Mouse (Mus musculus) G1E (cell line): ENCODE data around the gene Ccdc182. TPM values are rescaled to one million over a fixed set of nuclear protein-coding genes. Genes with fewer than 3 reads are reported as not detected.

ENCODE experiments used
- ATAC-seq: 2 replicates; pipeline ENCODE4 v1.8.0; 2016; ENCODE audit warnings: mild to moderate bottlenecking; ENCODE audit not compliant: insufficient number of reproducible peaks, poor library complexity, low FRiP score, severe bottlenecking; ENCODE audit errors: extremely low read depth
- DNase-seq: peaks from one replicate; pipeline ENCODE4 v3.0.0; 2012; ENCODE audit warnings: low spot score
- H3K27me3 ChIP-seq: 2 replicates; pipeline ENCODE4 v1.6.1; 2012; ENCODE audit warnings: mild to moderate bottlenecking, low read length, inconsistent platforms; ENCODE audit not compliant: insufficient read depth
- H3K36me3 ChIP-seq: replicated peaks from 2 replicates; pipeline ENCODE3; 2012; ENCODE audit warnings: mild to moderate bottlenecking, inconsistent platforms
- H3K4me1 ChIP-seq: 2 replicates; pipeline ENCODE4 v1.6.1; 2012; ENCODE audit warnings: low read depth, low read length, inconsistent platforms, mixed read lengths; ENCODE audit not compliant: insufficient read depth
- H3K4me3 ChIP-seq: 2 replicates; pipeline ENCODE4 v1.5.1; 2012; ENCODE audit warnings: low read depth, mild to moderate bottlenecking, inconsistent platforms, low read length, moderate library complexity, mixed read lengths
- H3K9me3 ChIP-seq: replicated peaks from 2 replicates; pipeline ENCODE4 v1.6.1; 2012; ENCODE audit warnings: inconsistent platforms
- CTCF ChIP-seq: IDR thresholded peaks from 2 replicates; pipeline ENCODE4 v1.5.1; 2012; ENCODE audit warnings: low read depth, low read length, inconsistent platforms, mixed read lengths
- GATA1 ChIP-seq: IDR thresholded peaks from 2 replicates; pipeline ENCODE4 v1.6.1; 2012; ENCODE audit warnings: borderline replicate concordance, low read length, inconsistent platforms, mixed read lengths
- GATA2 ChIP-seq: IDR thresholded peaks from 2 replicates; pipeline ENCODE4 v1.6.1; 2012; ENCODE audit warnings: low read depth, low read length, inconsistent platforms, borderline replicate concordance
- POLR2AphosphoS5 ChIP-seq: IDR thresholded peaks from 2 replicates; pipeline ENCODE4 v1.6.1; 2012; ENCODE audit warnings: low read depth, low read length, inconsistent platforms; ENCODE audit not compliant: insufficient replicate concordance
- TAL1 ChIP-seq: conservative IDR thresholded peaks from 2 replicates; pipeline ENCODE4 v1.6.1; 2012; ENCODE audit warnings: low read depth, low read length, inconsistent platforms, mixed read lengths
- polyA plus RNA-seq: library from polyadenylated mRNA; stranded (reverse); fragments of >175 nt; gene quantifications from 2 replicates; pipeline ENCODE4 v1.2.3, GENCODE M21; 2012
- total RNA-seq, 2 experiments: library from RNA; stranded (forward) in 1 of 2; stranded (reverse) in 1 of 2; fragments of 200-1000 nt in 1 of 2; fragments of >200 nt in 1 of 2; fragmentation: Nextera tagmentation in 1 of 2; gene quantifications; 2 replicates each; pipeline ENCODE4 v1.2.3; 2014 to 2017

Gene Ccdc182
- total and polyA plus RNA-seq, 3 experiments = not detected

- DNase-seq = no peak
- no peak for ATAC-seq
- Histone ChIP-seq H3K27me3 (peaks cover 34% of the 10 kb centered on the region), H3K4me3 (no peak overlapping the region), H3K36me3 (no peaks in the 10 kb centered on the region), H3K4me1 (no peaks in the 10 kb centered on the region), H3K9me3 (no peaks in the 10 kb centered on the region)
- no peak for TF ChIP-seq GATA1
- TF ChIP-seq TAL1 = no peak
- no peak for TF ChIP-seq CTCF
- no peak for TF ChIP-seq GATA2
- TF ChIP-seq POLR2AphosphoS5 = no peak
Measured at GRCm38 (mm10) chr11:88331722-88332121, 37.9 kb downstream of the Ccdc182 start.

- peaks cover 4% of the 10 kb centered on the region for H3K36me3 ChIP-seq
- H3K9me3 ChIP-seq = no peaks in the 10 kb centered on the region
- peaks cover 27% of the 10 kb centered on the region for H3K27me3 ChIP-seq
- ATAC-seq (no peak), DNase-seq (no peak)
- H3K4me3 ChIP-seq = no peak overlapping the region
- H3K4me1 ChIP-seq = no peaks in the 10 kb centered on the region
- TF ChIP-seq CTCF (no peak), POLR2AphosphoS5 (no peak), GATA2 (no peak), TAL1 (no peak), GATA1 (no peak)
Measured at GRCm38 (mm10) chr11:88332309-88332934, 38.6 kb downstream of the Ccdc182 start.

DNA sequence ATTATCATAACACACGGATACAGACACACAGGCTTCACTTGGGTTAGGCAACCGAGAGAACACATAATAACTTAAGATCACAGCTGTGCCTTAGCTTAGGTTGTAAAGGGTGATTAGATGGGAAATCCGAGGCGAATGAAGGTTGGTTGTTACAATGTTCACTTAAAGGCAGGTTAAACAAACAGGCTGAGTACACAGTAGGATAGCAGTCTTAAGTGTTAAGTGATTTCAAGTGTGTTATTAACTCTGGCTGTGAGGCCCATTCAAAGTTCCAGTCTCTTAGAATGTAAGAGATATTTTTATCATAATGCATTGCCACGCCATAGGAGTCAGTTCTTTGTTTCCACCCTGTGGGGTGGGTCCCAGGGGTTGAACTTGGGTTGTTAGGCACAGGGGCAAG is 41.0 kb downstream of the Ccdc182 start:
- DNase-seq (no peak), ATAC-seq (no peak)
- H3K9me3 ChIP-seq = no peaks in the 10 kb centered on the region
- no peak overlapping the region for H3K4me3 ChIP-seq
- no peaks in the 10 kb centered on the region for H3K4me1 ChIP-seq
- peaks cover 17% of the 10 kb centered on the region for H3K27me3 ChIP-seq
- no peak for TF ChIP-seq CTCF
- TF ChIP-seq GATA1 = no peak
- TF ChIP-seq TAL1 = no peak
- TF ChIP-seq POLR2AphosphoS5 = no peak
- no peak for TF ChIP-seq GATA2
- peaks cover 22% of the 10 kb centered on the region for H3K36me3 ChIP-seq

DNA sequence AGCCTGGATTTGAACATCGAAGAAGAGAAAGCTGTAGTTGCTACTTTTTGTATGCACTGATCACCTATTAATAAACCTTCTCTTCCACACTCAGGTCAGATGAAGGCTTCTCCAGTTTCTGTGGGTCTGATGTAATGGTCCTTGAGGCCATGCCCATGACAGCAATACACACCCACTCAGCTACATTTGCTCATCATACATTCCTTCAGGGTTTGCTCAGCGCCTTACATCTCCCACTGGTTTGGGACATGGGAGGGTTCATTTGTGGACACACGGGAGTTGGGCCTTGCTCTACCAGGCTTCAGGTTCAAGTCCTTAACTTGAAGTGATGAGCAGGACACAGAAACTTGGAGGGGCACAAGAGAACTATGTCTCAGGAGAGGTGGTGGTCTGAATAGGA is 44.1 kb downstream of the Ccdc182 start:
- Histone ChIP-seq H3K36me3 (peaks cover 35% of the 10 kb centered on the region), H3K4me1 (no peaks in the 10 kb centered on the region), H3K27me3 (peaks cover 5% of the 10 kb centered on the region; the same call in 1 of the 2 replicates), H3K9me3 (no peaks in the 10 kb centered on the region), H3K4me3 (no peak overlapping the region)
- DNase-seq = no peak
- ATAC-seq = no peak
- TF ChIP-seq GATA1 (no peak), TAL1 (no peak), POLR2AphosphoS5 (no peak), GATA2 (no peak), CTCF (no peak)

Other genes with a start within 250 kb of the Ccdc182 start
- 241 and 257 TPM in 2 replicates for gene Srsf1, start 246.7 kb upstream of the Ccdc182 start, total RNA-seq (2014; fragmentation: Nextera tagmentation)
- 397 and 406 TPM in 2 replicates for gene Srsf1, start 246.7 kb upstream of the Ccdc182 start, total RNA-seq (2017)
- 293 and 298 TPM in 2 replicates for gene Srsf1, start 246.7 kb upstream of the Ccdc182 start, polyA plus RNA-seq
- gene Vezf1, start 225.8 kb upstream of the Ccdc182 start, total RNA-seq (2014; fragmentation: Nextera tagmentation) = 78.3 and 90.9 TPM in 2 replicates
- 48.2 and 60.2 TPM in 2 replicates for gene Vezf1, start 225.8 kb upstream of the Ccdc182 start, total RNA-seq (2017)
- gene Vezf1, start 225.8 kb upstream of the Ccdc182 start, polyA plus RNA-seq = 15.8 and 16.8 TPM in 2 replicates
- gene Cuedc1, start 196.0 kb upstream of the Ccdc182 start, total RNA-seq (2014; fragmentation: Nextera tagmentation) = 29.2 and 36.4 TPM in 2 replicates
- gene Cuedc1, start 196.0 kb upstream of the Ccdc182 start, total RNA-seq (2017) = 16.7 and 18.9 TPM in 2 replicates
- gene Cuedc1, start 196.0 kb upstream of the Ccdc182 start, polyA plus RNA-seq = 29.6 and 31.7 TPM in 2 replicates
- 41.2 and 68.7 TPM in 2 replicates for gene Mrps23, start 89.7 kb upstream of the Ccdc182 start, total RNA-seq (2014; fragmentation: Nextera tagmentation)
- gene Mrps23, start 89.7 kb upstream of the Ccdc182 start, total RNA-seq (2017) = 89.7 and 106 TPM in 2 replicates
- gene Mrps23, start 89.7 kb upstream of the Ccdc182 start, polyA plus RNA-seq = 238 and 268 TPM in 2 replicates